30 mouse cellular contexts compared by ENCODE assay signal in genomic region chr9:14287234-14287633, GRCm38 (mm10). TPM values are rescaled to one million over a fixed set of nuclear protein-coding genes. Genes with fewer than 3 reads are reported as not detected.
DNase-seq lines count a peak whose midpoint lies in the region; ATAC-seq and TF ChIP-seq lines count a peak whose summit lies in the region.
"Had no signal": no experiment of that assay in that cellular context is flagged by ENCODE, and none has a peak within 500 bp of the region (broad histone marks: within the 10 kb centered on the region; RNA-seq: fewer than 3 reads in every experiment).

No protein-coding gene starts in this region.

- ATAC-seq in hematopoietic stem cell, adult 5-6 weeks (replicated peaks in 1 of 2; ENCODE audit: insufficient read depth in 1 of 2, low FRiP score in 2 of 2, low TSS enrichment in 1 of 2, low read depth in 1 of 2, poor library complexity in 2 of 2, severe bottlenecking in 2 of 2) = peak; percentile 37 to 39; a peak in 2 of 4 replicates
- peak; percentile 85 for ATAC-seq in megakaryocyte progenitor cell, adult 5-6 weeks (replicated peaks; ENCODE audit: poor library complexity)
- ATAC-seq: forebrain, embryonic 16.5 days; intestine, embryonic 15.5 days; Patski had no signal

- no peak for TF ChIP-seq CTCF in MEL (IDR thresholded peaks at IDR 0.05 in 2 of 3, conservative IDR thresholded peaks at IDR 0.05 in 1 of 3; ENCODE audit: control insufficient read depth in 1 of 3, insufficient read depth in 1 of 3, low read depth in 2 of 3, low read length in 3 of 3, poor library complexity in 1 of 3, severe bottlenecking in 1 of 3)

- no peaks in the 10 kb centered on the region for H3K9me3 ChIP-seq in MEL (replicated peaks; ENCODE audit: insufficient read depth, low read length)
- H3K9me3 ChIP-seq: embryonic facial prominence, embryonic 10.5 days; embryonic facial prominence, embryonic 13.5 days; forebrain, embryonic 12.5 days; heart, embryonic 10.5 days; heart, embryonic 13.5 days; hindbrain, embryonic 12.5 days; hindbrain, embryonic 15.5 days; intestine, embryonic 15.5 days had no signal

- DNase-seq in 416B (ENCODE audit: low read depth) (peak; percentile 58), MEL (ENCODE audit: low read depth, low spot score) (peak; percentile 27)
- no peak for DNase-seq in right cerebral cortex, adult 2 months (ENCODE audit: low spot score in 2 of 2)
- no peak for DNase-seq in right cerebral cortex, postnatal 4 days
- DNase-seq in yolk sac, embryonic 10.5 days (ENCODE audit: low spot score) = no peak
- DNase-seq in cerebellum, adult 8-10 months = no peak
- DNase-seq: adrenal gland, postnatal 10 days; adrenal gland, postnatal 36 days; cerebellum, adult 18-20 months; cerebellum, adult 9-11 months; cerebellum, postnatal 25 days; embryo, embryonic 11 days; gastrocnemius, adult 2 months; gastrocnemius, postnatal 14 days; heart, adult 2 months; heart, postnatal 14 days; heart, postnatal 4 days had no signal

- no peak overlapping the region for H3K27ac ChIP-seq in MEL (ENCODE audit: control insufficient read depth, low read depth, low read length)
- H3K27ac ChIP-seq: embryonic facial prominence, embryonic 10.5 days; embryonic facial prominence, embryonic 13.5 days; forebrain, embryonic 12.5 days; gastrocnemius, adult 2 months; heart, adult 2 months; heart, embryonic 10.5 days; heart, embryonic 13.5 days; hindbrain, embryonic 12.5 days; hindbrain, embryonic 15.5 days; intestine, embryonic 15.5 days had no signal

- no peak for TF ChIP-seq POLR2A in MEL (IDR thresholded peaks at IDR 0.05; ENCODE audit: control insufficient read depth in 1 of 2, insufficient read depth in 1 of 2, low read depth in 1 of 2, low read length in 2 of 2, poor library complexity in 1 of 2)

- no peak for TF ChIP-seq RAD21 in MEL (IDR thresholded peaks at IDR 0.05; ENCODE audit: low read depth, low read length)

- H3K4me1 ChIP-seq in MEL (ENCODE audit: control insufficient read depth in 1 of 2, insufficient read depth in 2 of 2, low read length in 2 of 2) = no peaks in the 10 kb centered on the region
- H3K4me1 ChIP-seq: forebrain, embryonic 12.5 days; hindbrain, embryonic 15.5 days had no signal

- no peaks in the 10 kb centered on the region for H3K79me2 ChIP-seq in MEL (ENCODE audit: control insufficient read depth, insufficient read depth, low read length, poor library complexity)

- TF ChIP-seq EP300 in MEL (IDR thresholded peaks at IDR 0.05; ENCODE audit: low read depth in 1 of 2, low read length in 2 of 2) = no peak

- no peaks in the 10 kb centered on the region for H3K36me3 ChIP-seq in MEL (ENCODE audit: control insufficient read depth in 1 of 2, insufficient read depth in 2 of 2, low read length in 2 of 2)
- H3K36me3 ChIP-seq: embryonic facial prominence, embryonic 10.5 days; embryonic facial prominence, embryonic 13.5 days; forebrain, embryonic 12.5 days; heart, embryonic 10.5 days; heart, embryonic 13.5 days; hindbrain, embryonic 12.5 days; hindbrain, embryonic 15.5 days; intestine, embryonic 15.5 days had no signal

- peaks cover 0 to 2% of the 10 kb centered on the region in 2 experiments; a peak in 2 of 4 replicates for H3K27me3 ChIP-seq in MEL (ENCODE audit: control insufficient read depth in 1 of 2, insufficient read depth in 2 of 2, low read length in 2 of 2)
- H3K27me3 ChIP-seq: embryonic facial prominence, embryonic 13.5 days; forebrain, embryonic 12.5 days; heart, embryonic 13.5 days; hindbrain, embryonic 12.5 days; hindbrain, embryonic 15.5 days; intestine, embryonic 15.5 days; Patski had no signal

- no peak overlapping the region for H3K9ac ChIP-seq in MEL (ENCODE audit: control insufficient read depth, low read depth, low read length, poor library complexity, severe bottlenecking)
- H3K9ac ChIP-seq: embryonic facial prominence, embryonic 13.5 days; forebrain, embryonic 12.5 days; heart, embryonic 13.5 days; hindbrain, embryonic 12.5 days; hindbrain, embryonic 15.5 days; intestine, embryonic 15.5 days had no signal

- H3K4me3 ChIP-seq in MEL (ENCODE audit: control insufficient read depth in 1 of 2, insufficient read depth in 1 of 2, low read depth in 2 of 2, low read length in 2 of 2) = no peak overlapping the region
- H3K4me3 ChIP-seq: embryonic facial prominence, embryonic 10.5 days; embryonic facial prominence, embryonic 13.5 days; erythroblast, embryonic 14.5 days; forebrain, embryonic 12.5 days; gastrocnemius, adult 2 months; heart, adult 2 months; heart, embryonic 10.5 days; heart, embryonic 13.5 days; hindbrain, embryonic 12.5 days; hindbrain, embryonic 15.5 days; intestine, embryonic 15.5 days had no signal

TF ChIP-seq in MEL, 35 proteins besides CTCF, POLR2A, EP300 and RAD21:
- TF ChIP-seq TCF12 (IDR thresholded peaks at IDR 0.05; ENCODE audit: low read depth, low read length) = no peak
- no peak for TF ChIP-seq MYC (IDR thresholded peaks at IDR 0.05; ENCODE audit: low read depth, low read length)
- TF ChIP-seq MAFK (IDR thresholded peaks at IDR 0.05; ENCODE audit: borderline replicate concordance, low read depth, low read length) = no peak
- no peak for TF ChIP-seq ELF1 (IDR thresholded peaks at IDR 0.05; ENCODE audit: low read depth, low read length)
- no peak for TF ChIP-seq CHD1 (IDR thresholded peaks at IDR 0.05; ENCODE audit: low read depth, low read length)
- TF ChIP-seq MAZ (IDR thresholded peaks at IDR 0.05; ENCODE audit: low read depth, low read length) = no peak
- TF ChIP-seq BHLHE40 (IDR thresholded peaks at IDR 0.05; ENCODE audit: borderline replicate concordance, low read depth, low read length) = no peak

RNA-seq across cellular contexts. Expression of gene Sesn3, which starts 12.4 kb away (rescaled TPM):
- total RNA-seq in MEL (2012; rRNA removed) = 1.5 and 3.3 TPM in 2 replicates
- polyA plus RNA-seq in MEL (2012; ENCODE audit: insufficient read depth in 1 of 2, insufficient read length in 2 of 2, low read depth in 1 of 2, low replicate concordance in 2 of 2, missing spikeins in 1 of 2) = 1 to 10 TPM in 1 of 2 experiments, not detected in 1; 6.0 TPM
- total RNA-seq in hematopoietic stem cell, adult 5-6 weeks (2017) = 20.9 and 24.9 TPM in 2 replicates
- 6.1 and 7.5 TPM in 2 replicates for total RNA-seq in megakaryocyte progenitor cell, adult 5-6 weeks (2015)
- 4.5 and 5.6 TPM in 2 replicates for total RNA-seq in megakaryocyte progenitor cell, adult 5-6 weeks (2017)

Comparison
In these comparisons a context has a peak if more than half of its experiments do, and no peak if none do; other contexts are left out.
1. DNase-seq: peak in 416B (single experiment) and MEL (single experiment); none in right cerebral cortex, adult 2 months (0 of 2), right cerebral cortex, postnatal 4 days (single experiment), yolk sac, embryonic 10.5 days (single experiment) and cerebellum, adult 8-10 months (single experiment).